Mouse (Mus musculus) heart, postnatal 36 days (tissue): ENCODE data around the gene Gm47841. TPM values are rescaled to one million over a fixed set of nuclear protein-coding genes. Genes with fewer than 3 reads are reported as not detected.

Experiments used
- total RNA-seq, 2 experiments: library from RNA; stranded (reverse); gene quantifications; 2 replicates each; pipeline ENCODE4 v1.2.3; 2021

The Gm47841 gene
- total RNA-seq, 2 experiments from 2014 or later, result not detected

Other genes with a start within 250 kb of the Gm47841 start
- under 1 TPM in 1 of 2 experiments, not detected in 1; 0.56 TPM for gene Scn8a, start 177.5 kb downstream of the Gm47841 start, total RNA-seq
- 1 to 10 TPM; 1.4 to 2.2 TPM for gene Fignl2, start 31.2 kb upstream of the Gm47841 start, total RNA-seq
- gene Ankrd33, start 68.4 kb upstream of the Gm47841 start, total RNA-seq, result not detected
- 10 to 100 TPM; 22.3 to 31.1 TPM for gene Acvrl1, start 81.1 kb upstream of the Gm47841 start, total RNA-seq
- 10 to 100 TPM; 12.6 to 14.6 TPM for gene Acvr1b, start 126.7 kb upstream of the Gm47841 start, total RNA-seq
- gene Grasp, start 176.8 kb upstream of the Gm47841 start, total RNA-seq, result 10 to 100 TPM; 10.7 to 12.0 TPM
- gene Nr4a1, start 206.9 kb upstream of the Gm47841 start, total RNA-seq, result 10 to 100 TPM in 1 of 2 experiments, 1 to 10 TPM in 1; 5.2 to 98.5 TPM
- 10 to 100 TPM; 23.7 to 23.9 TPM for gene Atg101, start 236.9 kb upstream of the Gm47841 start, total RNA-seq
- gene 6030408B16Rik, start 245.8 kb upstream of the Gm47841 start, total RNA-seq, result 1 to 10 TPM in 1 of 2 experiments, under 1 TPM in 1; 0.94 to 1.4 TPM